8 mouse cellular contexts compared by ENCODE assay signal in the genomic region with DNA sequence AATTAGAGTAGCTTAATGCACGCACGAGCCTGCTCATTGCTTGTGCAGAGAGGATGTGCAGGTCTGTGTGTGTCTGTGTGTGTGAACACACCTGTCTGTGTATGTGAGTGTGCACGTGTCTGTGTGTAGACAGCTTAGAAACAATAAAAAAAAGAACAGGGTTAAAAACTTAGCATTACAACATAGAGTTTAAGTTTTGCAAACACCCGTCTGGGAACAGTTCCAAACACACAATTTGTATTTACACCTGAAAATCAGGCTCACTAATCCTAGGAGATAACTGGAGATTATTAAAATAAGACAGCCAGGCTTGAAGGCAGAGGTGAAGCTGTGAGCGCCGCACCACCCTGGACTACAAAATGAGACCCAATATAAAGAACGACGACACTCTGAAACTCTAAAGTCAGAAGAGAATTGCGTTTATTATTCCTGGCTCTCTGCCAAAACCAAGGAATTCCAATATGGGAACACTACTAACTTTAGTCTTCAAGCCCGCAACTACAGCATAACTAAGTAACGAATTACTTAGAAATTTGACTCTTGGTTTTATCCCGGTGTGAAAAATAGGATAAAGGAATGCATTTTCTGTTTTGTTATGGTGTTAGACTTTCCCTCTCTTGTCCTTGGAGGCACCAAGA. TPM values are rescaled to one million over a fixed set of nuclear protein-coding genes. Genes with fewer than 3 reads are reported as not detected.
DNase-seq lines count a peak whose midpoint lies in the region; ATAC-seq and TF ChIP-seq lines count a peak whose summit lies in the region.

No protein-coding gene starts in this region.

- H3K4me3 ChIP-seq in kidney, embryonic 15.5 days (replicated peaks), result peak overlapping the region; percentile 90
- peak overlapping the region; percentile 70 for H3K4me3 ChIP-seq in hindbrain, embryonic 13.5 days
- peak overlapping the region; percentile 65 for H3K4me3 ChIP-seq in midbrain, embryonic 14.5 days (replicated peaks; ENCODE audit: low read depth, low read length)

- peak overlapping the region; percentile 92 for H3K27ac ChIP-seq in kidney, embryonic 15.5 days
- H3K27ac ChIP-seq in hindbrain, embryonic 13.5 days, result peak overlapping the region; percentile 88; the same call in 1 of the 2 replicates
- H3K27ac ChIP-seq in midbrain, embryonic 14.5 days (replicated peaks; ENCODE audit: low read depth, low read length), result no peak overlapping the region

- DNase-seq in kidney, adult 18-20 months, result no peak
- peak; percentile 59 for DNase-seq in brain, embryonic 14.5 days (ENCODE audit: low read depth)
- peak; percentile 70 for DNase-seq in midbrain, embryonic 14.5 days
- DNase-seq in urinary bladder, adult 18-20 months (ENCODE audit: low spot score in 2 of 2), result no peak
- no peak for DNase-seq in thymus, adult 18-20 months
- no peak for DNase-seq in lung, postnatal 14 days

- H3K36me3 ChIP-seq in kidney, embryonic 15.5 days, result peaks cover 34% of the 10 kb centered on the region
- H3K36me3 ChIP-seq in hindbrain, embryonic 13.5 days, result peaks cover 5% of the 10 kb centered on the region
- 0 out of 2 replicates have a peak, but pooled peaks cover 2% of the 10 kb centered on the region for H3K36me3 ChIP-seq in midbrain, embryonic 14.5 days (ENCODE audit: control insufficient read depth, insufficient read depth, low read length)

- no peak for TF ChIP-seq CTCF in brain, embryonic 14.5 days (IDR thresholded peaks at IDR 0.05; ENCODE audit: borderline replicate concordance, extremely low read depth, insufficient read depth, insufficient read length)

- peaks cover 18% of the 10 kb centered on the region for H3K4me1 ChIP-seq in kidney, embryonic 15.5 days
- peaks cover 22% of the 10 kb centered on the region for H3K4me1 ChIP-seq in hindbrain, embryonic 13.5 days (replicated peaks)
- H3K4me1 ChIP-seq in midbrain, embryonic 14.5 days (ENCODE audit: control insufficient read depth, insufficient read depth, low read length), result 0 out of 2 replicates have a peak, but pooled peaks cover 18% of the 10 kb centered on the region

- 26% methylated on average over 12 of the region's 12 CpGs for WGBS in kidney, embryonic 15.5 days
- 39% methylated on average over 12 of the region's 12 CpGs for WGBS in hindbrain, embryonic 13.5 days
- 30% methylated on average over 12 of the region's 12 CpGs for WGBS in midbrain, embryonic 14.5 days

- no peak for ATAC-seq in kidney, embryonic 15.5 days (replicated peaks; ENCODE audit: low FRiP score)
- no peak for ATAC-seq in hindbrain, embryonic 13.5 days (ENCODE audit: low FRiP score)
- no peak for ATAC-seq in midbrain, embryonic 14.5 days (ENCODE audit: low FRiP score, low TSS enrichment)

- H3K9me3 ChIP-seq in kidney, embryonic 15.5 days (replicated peaks), result no peaks in the 10 kb centered on the region
- no peaks in the 10 kb centered on the region for H3K9me3 ChIP-seq in hindbrain, embryonic 13.5 days
- H3K9me3 ChIP-seq in midbrain, embryonic 14.5 days (ENCODE audit: control insufficient read depth, low read length), result no peaks in the 10 kb centered on the region

- H3K4me2 ChIP-seq in kidney, embryonic 15.5 days, result peak overlapping the region; percentile 74
- peak overlapping the region; percentile 72 for H3K4me2 ChIP-seq in hindbrain, embryonic 13.5 days
- peak overlapping the region; percentile 80 for H3K4me2 ChIP-seq in midbrain, embryonic 14.5 days (ENCODE audit: low read length)

- no peak for TF ChIP-seq POLR2A in brain, embryonic 14.5 days (IDR thresholded peaks at IDR 0.05; ENCODE audit: borderline replicate concordance, extremely low read depth, insufficient read depth, insufficient read length, poor library complexity, severe bottlenecking)

- H3K9ac ChIP-seq in kidney, embryonic 15.5 days, result peak overlapping the region; percentile 79
- 0 out of 2 replicates have a peak overlapping the region, but pooled peaks have one; percentile 24 for H3K9ac ChIP-seq in hindbrain, embryonic 13.5 days
- no peak overlapping the region; the same call in 1 of the 2 replicates for H3K9ac ChIP-seq in midbrain, embryonic 14.5 days (replicated peaks; ENCODE audit: low read length)

- H3K27me3 ChIP-seq in kidney, embryonic 15.5 days, result no peaks in the 10 kb centered on the region
- H3K27me3 ChIP-seq in hindbrain, embryonic 13.5 days, result no peaks in the 10 kb centered on the region
- H3K27me3 ChIP-seq in midbrain, embryonic 14.5 days (ENCODE audit: control insufficient read depth, insufficient read depth, low read length), result no peaks in the 10 kb centered on the region

RNA-seq across cellular contexts. Expression of gene Acadm, which starts 1.3 kb away (rescaled TPM):
- 113 and 122 TPM in 2 replicates for polyA plus RNA-seq in kidney, embryonic 15.5 days (2015; fragmentation: Nextera tagmentation; extraction: Ambion mirVana)
- polyA plus RNA-seq in brain, embryonic 14.5 days (2012; rRNA removed), result 45.4 and 59.9 TPM in 2 replicates
- 55.6 and 63.7 TPM in 2 replicates for polyA plus RNA-seq in hindbrain, embryonic 13.5 days (2015; fragmentation: Nextera tagmentation; extraction: Ambion mirVana)
- polyA plus RNA-seq in midbrain, embryonic 14.5 days (2014; fragmentation: Nextera tagmentation; extraction: Ambion mirVana), result 46.8 and 52.7 TPM in 2 replicates

RNA-seq across cellular contexts. Expression of gene Slc44a5, which starts 30.1 kb away (rescaled TPM):
- 0.50 and 0.58 TPM in 2 replicates for polyA plus RNA-seq in kidney, embryonic 15.5 days (2015; fragmentation: Nextera tagmentation; extraction: Ambion mirVana)
- polyA plus RNA-seq in brain, embryonic 14.5 days (2012; rRNA removed), result 16.0 and 19.6 TPM in 2 replicates
- polyA plus RNA-seq in hindbrain, embryonic 13.5 days (2015; fragmentation: Nextera tagmentation; extraction: Ambion mirVana), result 6.4 and 6.5 TPM in 2 replicates
- 14.3 and 15.5 TPM in 2 replicates for polyA plus RNA-seq in midbrain, embryonic 14.5 days (2014; fragmentation: Nextera tagmentation; extraction: Ambion mirVana)

RNA-seq across cellular contexts. Expression of gene Rabggtb, which starts 30.3 kb away (rescaled TPM):
- 50.3 and 56.1 TPM in 2 replicates for polyA plus RNA-seq in kidney, embryonic 15.5 days (2015; fragmentation: Nextera tagmentation; extraction: Ambion mirVana)
- 65.9 and 84.1 TPM in 2 replicates for polyA plus RNA-seq in brain, embryonic 14.5 days (2012; rRNA removed)
- 44.9 and 46.1 TPM in 2 replicates for polyA plus RNA-seq in hindbrain, embryonic 13.5 days (2015; fragmentation: Nextera tagmentation; extraction: Ambion mirVana)
- 52.3 and 54.1 TPM in 2 replicates for polyA plus RNA-seq in midbrain, embryonic 14.5 days (2014; fragmentation: Nextera tagmentation; extraction: Ambion mirVana)

RNA-seq across cellular contexts. Expression of gene Msh4, which starts 37.2 kb away (rescaled TPM):
- 0.06 and 0.14 TPM in 2 replicates for polyA plus RNA-seq in kidney, embryonic 15.5 days (2015; fragmentation: Nextera tagmentation; extraction: Ambion mirVana)
- 0.11 and 0.22 TPM in 2 replicates for polyA plus RNA-seq in brain, embryonic 14.5 days (2012; rRNA removed)
- 0.09 and 0.25 TPM in 2 replicates for polyA plus RNA-seq in hindbrain, embryonic 13.5 days (2015; fragmentation: Nextera tagmentation; extraction: Ambion mirVana)
- 0.16 and 0.23 TPM in 2 replicates for polyA plus RNA-seq in midbrain, embryonic 14.5 days (2014; fragmentation: Nextera tagmentation; extraction: Ambion mirVana)

Comparison
In these comparisons a context has a peak if more than half of its experiments do, and no peak if none do; other contexts are left out.
1. DNase-seq: peak in brain, embryonic 14.5 days (single experiment) and midbrain, embryonic 14.5 days (single experiment); none in kidney, adult 18-20 months (single experiment), urinary bladder, adult 18-20 months (0 of 2), thymus, adult 18-20 months (0 of 2) and lung, postnatal 14 days (single experiment).
2. Peak in every context shown above with its lines, with median percentiles within 50 percentile points of each other: H3K4me2 ChIP-seq and H3K4me3 ChIP-seq.